Mouse (Mus musculus) MEL (cell line): ENCODE data around the gene Olfr741. TPM values are rescaled to one million over a fixed set of nuclear protein-coding genes. Genes with fewer than 3 reads are reported as not detected.

ENCODE experiments used
- DNase-seq: peaks from one replicate; pipeline ENCODE4 v3.0.0; 2011; ENCODE audit warnings: low read depth, low spot score
- H3K27ac ChIP-seq: 2 replicates; pipeline ENCODE4 v1.5.1; 2012; ENCODE audit warnings: low read depth, mild to moderate bottlenecking, control low read depth, low read length, moderate library complexity; ENCODE audit not compliant: control insufficient read depth
- H3K27me3 ChIP-seq, 2 experiments: fragments of 150-350 bp in 1 of 2; sonication (generic) in 1 of 2; 2 replicates each; pipeline ENCODE4 v1.6.1; 2012; ENCODE audit warnings: low read length in 2 of 2, mild to moderate bottlenecking in 2 of 2, improper control_type of control experiment in 1 of 2, moderate library complexity in 1 of 2; ENCODE audit not compliant: insufficient read depth in 2 of 2, control insufficient read depth in 1 of 2
- H3K36me3 ChIP-seq, 2 experiments: 2 replicates each; pipeline ENCODE4 v1.6.1; 2012 to 2014; ENCODE audit warnings: low read length in 2 of 2, improper control_type of control experiment in 1 of 2, inconsistent platforms in 1 of 2, mild to moderate bottlenecking in 1 of 2; ENCODE audit not compliant: insufficient read depth in 2 of 2, control insufficient read depth in 1 of 2
- H3K4me1 ChIP-seq, 2 experiments: fragments of 150-350 bp in 1 of 2; sonication (generic) in 1 of 2; 2 replicates each; pipeline ENCODE4 v1.6.1; 2012; ENCODE audit warnings: low read length in 2 of 2, improper control_type of control experiment in 1 of 2, mild to moderate bottlenecking in 1 of 2; ENCODE audit not compliant: insufficient read depth in 2 of 2, control insufficient read depth in 1 of 2
- H3K4me3 ChIP-seq, 2 experiments: fragments of 150-350 bp in 1 of 2; sonication (generic) in 1 of 2; 2 replicates each; pipeline ENCODE4 v1.5.1; 2012; ENCODE audit warnings: low read depth in 2 of 2, low read length in 2 of 2, mild to moderate bottlenecking in 2 of 2, moderate library complexity in 2 of 2, control low read depth in 1 of 2, improper control_type of control experiment in 1 of 2; ENCODE audit not compliant: control insufficient read depth in 1 of 2, insufficient read depth in 1 of 2
- H3K79me2 ChIP-seq: 2 replicates; pipeline ENCODE4 v1.6.1; 2012; ENCODE audit warnings: mild to moderate bottlenecking, low read length, moderate library complexity; ENCODE audit not compliant: control insufficient read depth, poor library complexity, insufficient read depth
- H3K9ac ChIP-seq: 2 replicates; pipeline ENCODE4 v1.6.1; 2012; ENCODE audit warnings: low read depth, mild to moderate bottlenecking, control low read depth, low read length, moderate library complexity; ENCODE audit not compliant: control insufficient read depth, poor library complexity, severe bottlenecking
- H3K9me3 ChIP-seq: fragments of 150-350 bp; sonication (generic); replicated peaks from 2 replicates; pipeline ENCODE4 v1.6.1; 2012; ENCODE audit warnings: mild to moderate bottlenecking, low read length, improper control_type of control experiment, moderate library complexity; ENCODE audit not compliant: insufficient read depth
- BHLHE40 ChIP-seq: IDR thresholded peaks from 2 replicates; pipeline ENCODE4 v1.6.1; 2012; ENCODE audit warnings: low read depth, mild to moderate bottlenecking, inconsistent platforms, low read length, improper control_type of control experiment, borderline replicate concordance
- CHD1 ChIP-seq: IDR thresholded peaks from 2 replicates; pipeline ENCODE4 v1.6.1; 2012; ENCODE audit warnings: low read depth, mild to moderate bottlenecking, inconsistent platforms, low read length, improper control_type of control experiment
- CTCF ChIP-seq, 3 experiments: IDR thresholded peaks in 2 of 3; conservative IDR thresholded peaks in 1 of 3; 2 replicates each; pipeline ENCODE4 v1.5.1; 2011 to 2012; ENCODE audit warnings: low read length in 3 of 3, low read depth in 2 of 3, mild to moderate bottlenecking in 2 of 3, improper control_type of control experiment in 1 of 3, inconsistent platforms in 1 of 3, mixed read lengths in 1 of 3, moderate library complexity in 1 of 3; ENCODE audit not compliant: control insufficient read depth in 1 of 3, insufficient read depth in 1 of 3, poor library complexity in 1 of 3, severe bottlenecking in 1 of 3
- ELF1 ChIP-seq: IDR thresholded peaks from 2 replicates; pipeline ENCODE4 v1.6.1; 2014; ENCODE audit warnings: low read depth, mild to moderate bottlenecking, inconsistent platforms, low read length, improper control_type of control experiment, moderate library complexity
- EP300 ChIP-seq, 2 experiments: IDR thresholded peaks; 2 replicates each; pipeline ENCODE4 v1.6.1; 2011; ENCODE audit warnings: improper control_type of control experiment in 2 of 2, low read length in 2 of 2, low read depth in 1 of 2, mild to moderate bottlenecking in 1 of 2
- ETS1 ChIP-seq: IDR thresholded peaks from 2 replicates; pipeline ENCODE4 v1.6.1; 2012; ENCODE audit warnings: low read depth, mild to moderate bottlenecking, inconsistent platforms, low read length, improper control_type of control experiment, moderate library complexity
- HCFC1 ChIP-seq: IDR thresholded peaks from 2 replicates; pipeline ENCODE4 v1.6.1; 2012; ENCODE audit warnings: low read depth, mild to moderate bottlenecking, inconsistent platforms, low read length, improper control_type of control experiment, moderate library complexity
- MAFK ChIP-seq: IDR thresholded peaks from 2 replicates; pipeline ENCODE4 v1.6.1; 2011; ENCODE audit warnings: low read depth, mild to moderate bottlenecking, low read length, improper control_type of control experiment, borderline replicate concordance
- MEF2A ChIP-seq: IDR thresholded peaks from 2 replicates; pipeline ENCODE4 v1.6.1; 2014; ENCODE audit warnings: low read depth, mild to moderate bottlenecking, inconsistent platforms, low read length, improper control_type of control experiment; ENCODE audit not compliant: poor library complexity, insufficient replicate concordance, severe bottlenecking; ENCODE audit errors: extremely low read depth
- MYB ChIP-seq: IDR thresholded peaks from 2 replicates; pipeline ENCODE4 v1.6.1; 2011; ENCODE audit warnings: mild to moderate bottlenecking, low read depth, low read length, improper control_type of control experiment
- NRF1 ChIP-seq: IDR thresholded peaks from 2 replicates; pipeline ENCODE4 v1.6.1; 2014; ENCODE audit warnings: low read depth, mild to moderate bottlenecking, inconsistent platforms, low read length, improper control_type of control experiment, moderate library complexity; ENCODE audit not compliant: poor library complexity, insufficient read depth, severe bottlenecking
- POLR2A ChIP-seq, 2 experiments: IDR thresholded peaks; 2 replicates each; pipeline ENCODE4 v1.6.1; 2011 to 2012; ENCODE audit warnings: low read length in 2 of 2, mild to moderate bottlenecking in 2 of 2, control low read depth in 1 of 2, improper control_type of control experiment in 1 of 2, low read depth in 1 of 2, moderate library complexity in 1 of 2; ENCODE audit not compliant: control insufficient read depth in 1 of 2, insufficient read depth in 1 of 2, poor library complexity in 1 of 2
- POLR2AphosphoS2 ChIP-seq: IDR thresholded peaks from 2 replicates; pipeline ENCODE4 v1.6.1; 2011; ENCODE audit warnings: low read length, improper control_type of control experiment
- RAD21 ChIP-seq: IDR thresholded peaks from 2 replicates; pipeline ENCODE4 v1.6.1; 2011; ENCODE audit warnings: mild to moderate bottlenecking, low read depth, low read length, improper control_type of control experiment
- SMC3 ChIP-seq: IDR thresholded peaks from 2 replicates; pipeline ENCODE4 v1.6.1; 2011; ENCODE audit warnings: low read depth, low read length, improper control_type of control experiment
- TAL1 ChIP-seq: IDR thresholded peaks from 2 replicates; pipeline ENCODE4 v1.6.1; 2012; ENCODE audit warnings: mild to moderate bottlenecking, inconsistent platforms, low read length, moderate library complexity, mixed read lengths
- UBTF ChIP-seq: IDR thresholded peaks from 2 replicates; pipeline ENCODE4 v1.6.1; 2012; ENCODE audit warnings: low read depth, mild to moderate bottlenecking, inconsistent platforms, low read length, improper control_type of control experiment, moderate library complexity, borderline replicate concordance; ENCODE audit not compliant: insufficient read depth
- USF2 ChIP-seq, 2 experiments: IDR thresholded peaks; 2 replicates each; pipeline ENCODE4 v1.6.1; 2011 to 2012; ENCODE audit warnings: improper control_type of control experiment in 2 of 2, low read length in 2 of 2, borderline replicate concordance in 1 of 2, inconsistent platforms in 1 of 2, low read depth in 1 of 2, mild to moderate bottlenecking in 1 of 2; ENCODE audit not compliant: insufficient read depth in 1 of 2
- ZC3H11A ChIP-seq: IDR thresholded peaks from 2 replicates; pipeline ENCODE4 v1.6.1; 2012; ENCODE audit warnings: low read depth, mild to moderate bottlenecking, inconsistent platforms, low read length, improper control_type of control experiment
- ZKSCAN1 ChIP-seq: IDR thresholded peaks from 2 replicates; pipeline ENCODE4 v1.6.1; 2012; ENCODE audit warnings: low read depth, mild to moderate bottlenecking, inconsistent platforms, low read length, improper control_type of control experiment, moderate library complexity
- polyA plus RNA-seq, 2 experiments: library from polyadenylated mRNA; stranded (reverse) in 1 of 2; unstranded in 1 of 2; fragments of >175 nt in 1 of 2; fragments of >200 nt in 1 of 2; gene quantifications; 2 replicates each; pipeline versions ENCODE4 v1.2.1 to v1.2.4; 2012; ENCODE audit warnings: low replicate concordance in 2 of 2, low read depth in 1 of 2; ENCODE audit not compliant: insufficient read length in 2 of 2, insufficient read depth in 1 of 2, missing spikeins in 1 of 2
- total RNA-seq: library from RNA; depleted of rRNA; stranded (reverse); fragments of 300-350 nt; gene quantifications from 2 replicates; pipeline ENCODE4 v1.2.3, GENCODE M21; 2012

Gene Olfr741
- total and polyA plus RNA-seq, 3 experiments: not detected

DNA sequence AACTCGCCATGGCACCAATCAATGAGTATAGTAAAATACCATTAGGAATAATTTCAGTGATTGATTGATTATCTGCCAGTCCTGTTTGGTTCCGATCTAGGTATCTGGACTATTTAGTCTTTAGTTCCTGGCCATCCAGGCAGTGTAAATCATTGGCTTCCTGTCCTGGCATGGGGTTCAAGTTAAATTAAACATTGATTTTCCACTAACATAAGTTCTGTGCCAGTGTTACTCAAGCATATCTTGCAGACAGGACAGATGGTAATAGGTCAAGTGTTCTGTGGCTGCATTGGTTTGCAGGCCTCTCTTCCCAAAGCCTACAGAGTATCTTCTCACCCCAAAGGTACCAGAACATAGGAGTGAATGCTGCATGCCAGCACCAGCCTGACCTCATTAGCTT is 5.9 kb downstream of the Olfr741 start:
- Histone ChIP-seq H3K4me3 (no peak overlapping the region), H3K4me1 (no peaks in the 10 kb centered on the region), H3K36me3 (no peaks in the 10 kb centered on the region), H3K9ac (no peak overlapping the region), H3K79me2 (no peaks in the 10 kb centered on the region), H3K9me3 (no peaks in the 10 kb centered on the region), H3K27me3 (no peaks in the 10 kb centered on the region), H3K27ac (no peak overlapping the region)
- no peak for TF ChIP-seq CHD1
- no peak for TF ChIP-seq POLR2AphosphoS2
- no peak for TF ChIP-seq TAL1
- no peak for TF ChIP-seq MAFK
- no peak for DNase-seq

GRCm38 (mm10) chr14:50503300-50503699 is 30.8 kb downstream of the Olfr741 start, which contains the start of gene Olfr742:
Gene Olfr742 (plus strand): TSS chr14:50503600.
- TF ChIP-seq USF2 (IDR thresholded peaks at IDR 0.05; ENCODE audit: borderline replicate concordance in 1 of 2, insufficient read depth in 1 of 2, low read depth in 1 of 2, low read length in 2 of 2) (no peak), RAD21 (no peak), SMC3 (no peak), ZC3H11A (no peak), HCFC1 (no peak), ELF1 (no peak), MEF2A (no peak), MYB (no peak), EP300 (IDR thresholded peaks at IDR 0.05; ENCODE audit: low read depth in 1 of 2, low read length in 2 of 2) (no peak), POLR2A (IDR thresholded peaks at IDR 0.05; ENCODE audit: control insufficient read depth in 1 of 2, insufficient read depth in 1 of 2, low read depth in 1 of 2, low read length in 2 of 2, poor library complexity in 1 of 2) (no peak), NRF1 (no peak), ETS1 (no peak), UBTF (no peak), CTCF (IDR thresholded peaks at IDR 0.05 in 2 of 3, conservative IDR thresholded peaks at IDR 0.05 in 1 of 3; ENCODE audit: control insufficient read depth in 1 of 3, insufficient read depth in 1 of 3, low read depth in 2 of 3, low read length in 3 of 3, poor library complexity in 1 of 3, severe bottlenecking in 1 of 3) (no peak), ZKSCAN1 (no peak), BHLHE40 (no peak)
- TF ChIP-seq, all 39 proteins: peak for 0
- no peaks in the 10 kb centered on the region for H3K36me3 ChIP-seq
- no peak within 1 kb of the TSS for H3K27ac ChIP-seq
- H3K9me3 ChIP-seq: no peaks in the 10 kb centered on the region
- no peak within 1 kb of the TSS for H3K4me3 ChIP-seq
- no peaks in the 10 kb centered on the region for H3K79me2 ChIP-seq
- H3K4me1 ChIP-seq: no peaks in the 10 kb centered on the region
- H3K9ac ChIP-seq: no peak within 1 kb of the TSS
- no peak for DNase-seq
- H3K27me3 ChIP-seq: no peaks in the 10 kb centered on the region
